Mouse (Mus musculus) fat pad, adult 2 months (tissue): ENCODE results near the gene Gm6358.
"Not testable (repeated sequence)": the region's sequence is repeated elsewhere in the genome, so short reads cannot be mapped to it uniquely, and the experiment has no call there.

Source experiments
- DNase-seq: peaks from one replicate; pipeline ENCODE4 v3.0.0-alpha.2; 2011; ENCODE audit warnings: low read depth, low spot score; ENCODE audit errors: extremely low read depth

The Gm6358 gene

GRCm38 (mm10) chr16:89140551-89140950 lies at the start of gene Gm6358:
Gm6358 (plus strand) TSS chr16:89140851.
- no peak for DNase-seq

DNA sequence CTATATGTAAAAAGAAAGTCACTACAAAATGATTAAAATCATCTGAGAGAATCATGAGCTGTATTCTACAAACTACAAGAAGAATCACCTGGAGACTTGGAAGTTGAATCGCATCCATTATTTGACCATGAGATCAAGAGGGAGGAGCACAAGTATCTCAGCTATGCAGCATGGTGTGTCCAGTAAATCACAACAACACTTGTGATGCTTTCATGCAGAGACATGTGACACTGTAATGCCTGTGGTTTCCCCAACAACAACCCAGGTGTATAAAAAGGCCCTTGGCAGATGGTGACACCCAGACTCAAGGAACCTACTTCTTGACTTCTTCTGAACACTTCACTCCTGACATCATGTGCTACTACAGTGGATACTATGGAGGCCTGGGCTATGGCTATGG lies 10.1 kb downstream of the Gm6358 start, which contains the start of gene Gm10061:
Gene Gm10061, plus strand, starts transcription at position 301 of the 400 bp plus-strand sequence.
- no peak for DNase-seq

DNA sequence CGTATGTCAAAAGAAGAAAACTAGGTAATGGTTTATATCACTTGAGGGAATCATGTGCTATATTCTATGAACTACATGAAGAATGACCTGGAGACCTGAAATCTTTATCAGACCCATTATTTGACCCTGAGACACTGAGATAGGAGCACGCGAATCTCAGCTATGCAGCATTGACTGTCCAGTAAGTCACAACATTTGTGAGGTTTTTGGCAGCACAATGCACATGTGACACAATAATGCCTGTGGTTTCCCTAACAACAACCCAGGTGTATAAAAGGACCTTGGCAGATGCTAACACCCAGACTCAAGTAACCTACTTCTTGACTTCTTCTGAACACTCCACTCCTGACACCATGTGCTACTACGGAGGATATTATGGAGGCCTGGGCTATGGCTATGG lies 17.0 kb downstream of the Gm6358 start, which contains the start of gene Gm9789:
Gene Gm9789, plus strand, starts transcription at position 301 of the 400 bp plus-strand sequence.
- DNase-seq, result no peak

DNA sequence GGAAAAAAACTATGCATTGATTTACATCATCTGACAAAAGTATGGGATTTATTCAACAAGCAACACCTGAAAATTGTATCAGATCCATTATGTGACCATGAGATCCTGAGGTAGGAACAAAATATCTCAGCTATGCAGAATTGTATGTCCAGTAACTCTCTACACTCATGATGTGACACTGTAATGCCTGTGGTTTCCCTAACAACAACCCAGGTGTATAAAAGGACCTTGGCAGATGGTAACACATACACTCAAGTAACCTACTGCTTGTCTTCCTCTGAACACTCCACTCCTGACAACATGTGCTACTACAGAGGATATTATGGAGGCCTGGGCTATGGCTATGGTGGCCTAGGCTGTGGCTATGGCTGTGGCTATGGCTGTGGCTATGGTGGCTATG lies 28.5 kb downstream of the Gm6358 start, which contains the start of gene Gm7735:
Gene Gm7735, plus strand, starts transcription at position 301 of the 400 bp plus-strand sequence.
- not testable (repeated sequence) for DNase-seq

DNA sequence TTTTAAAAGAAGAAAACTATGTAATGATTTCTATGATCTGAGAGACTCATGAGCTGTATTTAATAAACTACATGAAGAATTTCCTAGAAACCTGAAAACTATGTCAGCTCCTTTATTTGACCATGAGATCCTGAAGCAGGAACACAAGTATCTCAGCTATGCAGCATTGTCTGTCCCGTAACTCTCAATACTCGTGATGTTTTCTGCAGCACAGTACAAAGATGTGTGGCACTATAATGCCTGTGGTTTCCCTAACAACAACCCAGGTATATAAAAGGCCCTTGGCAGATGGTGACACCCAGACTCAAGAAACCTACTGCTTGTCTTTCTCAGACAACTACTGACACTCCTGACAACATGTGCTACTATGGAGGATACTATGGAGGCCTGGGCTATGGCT lies 33.8 kb downstream of the Gm6358 start, which contains the start of gene 1110057P08Rik:
Gene 1110057P08Rik, plus strand, starts transcription at position 301 of the 400 bp plus-strand sequence.
- no peak for DNase-seq

DNA sequence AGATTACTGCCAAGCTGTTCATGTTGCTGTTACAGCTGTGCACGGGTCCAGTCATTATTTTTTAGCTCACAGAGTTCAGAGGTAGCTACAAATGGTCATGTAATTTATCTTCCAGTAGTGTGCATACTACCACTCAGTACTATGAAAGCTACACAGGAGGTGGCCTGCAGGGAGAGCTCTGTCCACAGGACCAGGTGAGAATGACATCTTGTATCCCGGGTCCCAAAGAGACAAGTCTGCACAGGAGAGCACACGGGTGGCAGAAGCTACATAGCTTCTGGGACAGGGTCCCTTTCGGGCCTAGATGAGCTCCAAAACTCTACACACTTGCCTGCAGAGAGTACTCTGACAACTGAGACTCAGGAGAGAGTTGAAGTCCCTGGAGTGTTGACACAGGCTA lies 48.0 kb downstream of the Gm6358 start:
- no peak for DNase-seq
